Mouse (Mus musculus) heart, adult 2 months (tissue): ENCODE measurements at regions not wholly inside any gene's neighbourhood (a gene's known extent, or its start where the extent isn't known, plus 50 kb on each side); places are given as distances from the start of the nearest gene placed in this dataset.

Experiments
- CTCF ChIP-seq: fragments of 200-600 bp; IDR thresholded peaks from 2 replicates; pipeline ENCODE4 v1.8.1; 2022; ENCODE audit warnings: antibody characterized with exemption, mild to moderate bottlenecking, moderate library complexity
- POLR2A ChIP-seq: fragments of 200-500 bp; IDR thresholded peaks from 2 replicates; pipeline ENCODE4 v1.6.1; 2011; ENCODE audit warnings: mild to moderate bottlenecking, low read depth, low read length, control low read depth; ENCODE audit not compliant: insufficient read depth

DNA sequence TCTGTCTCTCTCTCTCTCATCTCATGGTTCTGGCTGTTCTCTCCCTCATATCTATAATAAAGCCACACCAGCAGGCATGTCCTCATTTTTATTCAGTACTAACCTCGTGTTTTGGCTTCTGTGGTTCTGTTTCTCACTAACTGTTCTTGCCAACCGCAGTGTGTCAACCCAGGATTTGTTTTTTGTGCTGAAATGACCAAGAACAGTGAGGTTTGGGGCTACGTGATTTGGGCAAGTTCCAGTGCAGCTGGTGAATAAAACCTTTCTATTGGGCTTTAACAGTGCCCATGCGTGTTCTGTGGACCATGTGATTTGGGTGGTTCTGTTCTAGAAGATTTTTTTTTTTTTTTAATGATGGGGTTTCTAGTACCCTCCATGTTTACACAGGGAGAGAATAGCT is 93.0 kb upstream of the Fam174b start:
- TF ChIP-seq POLR2A: no peak
- TF ChIP-seq CTCF: no peak
